Mouse (Mus musculus) heart, postnatal 36 days (tissue): ENCODE measurements around the gene Ankrd65. TPM values are rescaled to one million over a fixed set of nuclear protein-coding genes. Genes with fewer than 3 reads are reported as not detected.

ENCODE experiments used
- DNase-seq, 2 experiments: peaks; one replicate each; pipeline ENCODE4 v3.0.0; 2021 to 2022
- intact Hi-C: fragments of 180-260 bp; cut with DNase I; formaldehyde crosslinking; loops from one replicate; pipeline ENCODE4 v1.15.1; 2025
- microRNA-seq, 2 experiments: library from miRNA; unstranded; fragments of <30 nt; microRNA quantifications; one replicate each; pipeline ENCODE4 v1.2.0; 2021; ENCODE audit warnings: borderline number of aligned reads in 2 of 2
- total RNA-seq, 2 experiments: library from RNA; stranded (reverse); gene quantifications; 2 replicates each; pipeline ENCODE4 v1.2.3; 2021

Ankrd65 gene
- total RNA-seq, 2 experiments from 2014 or later, result not detected

- DNase-seq, result no peak
- intact Hi-C loops, result no loop called here
Observed at GRCm38 (mm10) chr4:155840076-155841002, 50.1 kb downstream of the Ankrd65 start.

DNA sequence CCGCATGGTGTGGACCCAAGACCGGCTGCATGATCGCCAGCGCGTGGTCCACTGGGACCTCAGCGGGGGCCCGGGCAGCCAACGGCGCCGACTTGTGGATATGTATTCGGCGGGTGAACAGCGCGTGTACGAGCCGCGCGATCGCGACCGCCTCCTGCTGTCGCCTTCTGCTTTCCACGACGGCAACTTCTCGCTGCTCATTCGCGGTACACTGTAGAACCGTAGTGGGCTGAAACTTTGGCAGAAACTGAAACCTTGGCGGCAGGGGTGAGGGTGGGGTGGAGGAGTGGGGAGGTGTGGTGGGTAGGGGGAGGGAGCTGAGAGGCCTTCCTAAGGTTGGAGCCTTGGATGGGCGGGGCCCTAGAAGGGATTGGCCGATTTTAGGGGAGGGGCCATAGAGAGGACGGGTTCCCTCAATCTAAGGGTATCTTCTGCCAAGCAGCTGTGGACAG is 50.8 kb downstream of the Ankrd65 start:
- intact Hi-C loops, result no loop called here

DNA sequence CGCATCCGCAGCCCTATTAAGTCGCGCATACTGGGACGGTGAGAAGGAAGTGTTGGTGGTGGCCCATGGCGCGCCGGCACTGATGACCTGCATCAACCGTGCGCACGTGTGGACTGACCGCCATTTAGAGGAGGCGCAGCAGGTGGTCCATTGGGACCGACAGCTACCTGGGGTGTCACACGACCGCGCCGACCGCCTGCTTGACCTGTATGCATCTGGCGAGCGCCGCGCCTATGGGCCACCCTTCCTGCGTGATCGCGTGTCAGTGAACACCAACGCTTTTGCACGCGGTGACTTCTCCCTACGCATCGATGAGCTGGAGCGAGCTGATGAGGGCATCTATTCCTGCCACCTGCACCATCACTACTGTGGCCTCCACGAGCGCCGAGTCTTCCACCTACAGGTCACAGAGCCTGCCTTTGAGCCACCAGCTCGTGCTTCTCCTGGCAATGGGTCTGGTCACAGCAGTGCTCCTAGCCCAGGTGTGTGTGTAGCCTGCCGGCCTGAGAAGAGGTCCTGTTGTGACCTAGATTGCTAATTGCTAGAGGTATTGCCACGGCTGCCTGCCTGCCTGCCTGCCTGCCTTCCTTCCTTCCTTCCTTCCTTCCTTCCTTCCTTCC is 51.5 kb downstream of the Ankrd65 start:
- no peak for DNase-seq
- intact Hi-C loops, result no loop called here

More for the DNA sequence above, 50.8 kb downstream of the Ankrd65 start:
- DNase-seq, result peak; percentile 63 to 74

- intact Hi-C loops, result no loop called here
- no peak for DNase-seq
Observed at GRCm38 (mm10) chr4:155843231-155843630, 53.0 kb downstream of the Ankrd65 start.

GRCm38 (mm10) chr4:155846871-155847578 is 56.8 kb downstream of the Ankrd65 start, which contains the start of gene Dvl1:
Gene Dvl1 (plus strand): TSS chr4:155847402.
- peak; percentile 98 for DNase-seq
- intact Hi-C loops, result loop anchor here (1.0 to 2.0 kb wide), 2 partner anchors 15 to 46 kb away; no protein-coding TSS in a partner anchor

DNA sequence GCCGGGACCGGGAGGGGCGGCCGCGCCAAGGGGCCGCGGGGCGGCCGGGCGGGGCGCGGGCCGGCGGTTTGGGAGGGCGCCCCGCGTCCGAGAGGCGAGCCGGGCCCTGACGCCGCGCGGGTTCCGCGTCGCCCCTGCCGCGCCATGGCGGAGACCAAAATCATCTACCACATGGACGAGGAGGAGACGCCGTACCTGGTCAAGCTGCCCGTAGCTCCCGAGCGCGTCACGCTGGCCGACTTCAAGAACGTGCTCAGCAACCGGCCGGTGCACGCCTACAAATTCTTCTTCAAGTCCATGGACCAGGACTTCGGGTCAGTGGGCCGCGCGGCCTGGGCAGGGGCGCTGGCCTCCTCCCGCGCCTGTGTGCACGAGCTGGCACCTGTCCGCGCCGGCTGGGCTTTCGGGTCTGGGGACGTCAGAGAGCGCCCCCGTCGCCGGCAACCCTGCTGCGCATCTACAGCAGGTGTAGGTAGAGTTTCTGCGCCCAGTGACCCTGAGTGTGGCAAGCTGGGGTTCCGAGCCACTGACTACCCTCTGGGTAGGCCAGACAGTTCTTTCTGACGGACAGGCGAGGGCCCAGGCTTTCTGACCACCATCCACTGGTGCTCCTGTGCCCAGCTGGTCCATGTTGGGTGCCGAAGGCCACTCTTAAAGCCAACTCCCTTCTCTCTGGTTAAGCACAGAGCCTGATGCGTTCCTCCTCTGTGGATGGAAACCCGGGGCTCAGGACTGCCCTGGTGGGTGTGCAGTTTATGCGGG is 57.5 kb downstream of the Ankrd65 start:
- peak in 1 of 2 experiments; percentile 39 for DNase-seq
- intact Hi-C loops, result loop anchor here (1.0 to 2.0 kb wide), 2 partner anchors 15 to 45 kb away; no protein-coding TSS in a partner anchor

- intact Hi-C loops, result no loop called here
- DNase-seq, result no peak
Observed at GRCm38 (mm10) chr4:155848434-155849095, 58.3 kb downstream of the Ankrd65 start.

Small RNAs within 50 kb of the gene (microRNA-seq; reads per million reads assigned to microRNA genes)
- gene Gm27743, result 0 reads per million in 2 experiments

Other genes starting within 250 kb of the Ankrd65 start
- 10 to 100 TPM; 26.2 to 28.1 TPM for gene Nadk, start 228.1 kb upstream of the Ankrd65 start, total RNA-seq
- gene Slc35e2, start 189.0 kb upstream of the Ankrd65 start, total RNA-seq, result 1 to 10 TPM; 6.7 to 8.1 TPM
- 10 to 100 TPM; 32.1 to 34.2 TPM for gene Cdk11b, start 165.6 kb upstream of the Ankrd65 start, total RNA-seq
- gene Gm10563, start 145.0 kb upstream of the Ankrd65 start, total RNA-seq, result not detected
- gene Mmp23, start 137.1 kb upstream of the Ankrd65 start, total RNA-seq, result 10 to 100 TPM in 1 of 2 experiments, 1 to 10 TPM in 1; 9.3 to 10.5 TPM
- gene Mib2, start 121.2 kb upstream of the Ankrd65 start, total RNA-seq, result 10 to 100 TPM; 25.3 to 29.9 TPM
- gene Fndc10, start 96.1 kb upstream of the Ankrd65 start, total RNA-seq, result 1 to 10 TPM; 1.2 to 1.6 TPM
- gene Ssu72, start 85.6 kb upstream of the Ankrd65 start, total RNA-seq, result 10 to 100 TPM; 43.5 to 45.6 TPM
- under 1 TPM; 0.19 to 0.42 TPM for gene Tmem240, start 55.6 kb upstream of the Ankrd65 start, total RNA-seq
- 10 to 100 TPM; 45.1 to 45.9 TPM for gene Atad3a, start 29.3 kb upstream of the Ankrd65 start, total RNA-seq
- gene Vwa1, start 15.7 kb upstream of the Ankrd65 start, total RNA-seq, result 1 to 10 TPM; 6.6 to 7.9 TPM
- gene Tmem88b, start 4.6 kb upstream of the Ankrd65 start, total RNA-seq, result 1 to 10 TPM in 1 of 2 experiments, under 1 TPM in 1; 0.64 to 1.3 TPM
- 10 to 100 TPM; 77.8 to 81.1 TPM for gene Mrpl20, start 12.4 kb downstream of the Ankrd65 start, total RNA-seq
- gene Ccnl2, start 22.1 kb downstream of the Ankrd65 start, total RNA-seq, result 10 to 100 TPM; 31.0 to 34.0 TPM
- 100 to 1,000 TPM; 114 to 116 TPM for gene Aurkaip1, start 40.8 kb downstream of the Ankrd65 start, total RNA-seq
- 10 to 100 TPM; 27.4 to 33.7 TPM for gene Mxra8, start 49.2 kb downstream of the Ankrd65 start, total RNA-seq
- 10 to 100 TPM; 46.2 to 54.2 TPM for gene Dvl1, start 57.0 kb downstream of the Ankrd65 start, total RNA-seq
- gene Tas1r3, start 72.9 kb downstream of the Ankrd65 start, total RNA-seq, result under 1 TPM; 0.27 to 0.28 TPM
- 10 to 100 TPM in 1 of 2 experiments, 1 to 10 TPM in 1; 9.5 to 11.7 TPM for gene Cptp, start 79.0 kb downstream of the Ankrd65 start, total RNA-seq
- gene Ints11, start 79.1 kb downstream of the Ankrd65 start, total RNA-seq, result 10 to 100 TPM; 15.7 to 18.8 TPM
- 10 to 100 TPM; 12.7 to 13.1 TPM for gene Pusl1, start 101.3 kb downstream of the Ankrd65 start, total RNA-seq
- 10 to 100 TPM; 12.0 to 12.2 TPM for gene Acap3, start 101.4 kb downstream of the Ankrd65 start, total RNA-seq
- 10 to 100 TPM; 49.4 to 56.0 TPM for gene Ube2j2, start 153.4 kb downstream of the Ankrd65 start, total RNA-seq
- gene C1qtnf12, start 171.9 kb downstream of the Ankrd65 start, total RNA-seq, result 10 to 100 TPM; 15.6 to 16.0 TPM
- 1 to 10 TPM; 2.2 to 2.4 TPM for gene B3galt6, start 202.2 kb downstream of the Ankrd65 start, total RNA-seq
- gene Sdf4, start 202.4 kb downstream of the Ankrd65 start, total RNA-seq, result 10 to 100 TPM; 77.9 to 89.1 TPM
- under 1 TPM; 0.27 to 0.39 TPM for gene Tnfrsf4, start 223.4 kb downstream of the Ankrd65 start, total RNA-seq
- gene Tnfrsf18, start 235.7 kb downstream of the Ankrd65 start, total RNA-seq, result not detected